Mouse (Mus musculus) hindlimb bud, embryonic 11.5 days (tissue): ENCODE data around the gene Ubap1l.

ENCODE experiments used
- DNase-seq: peaks from one replicate; pipeline ENCODE4 v3.0.0-alpha.2; 2012; ENCODE audit warnings: low read depth, low spot score; ENCODE audit errors: extremely low spot score

Gene Ubap1l

DNA sequence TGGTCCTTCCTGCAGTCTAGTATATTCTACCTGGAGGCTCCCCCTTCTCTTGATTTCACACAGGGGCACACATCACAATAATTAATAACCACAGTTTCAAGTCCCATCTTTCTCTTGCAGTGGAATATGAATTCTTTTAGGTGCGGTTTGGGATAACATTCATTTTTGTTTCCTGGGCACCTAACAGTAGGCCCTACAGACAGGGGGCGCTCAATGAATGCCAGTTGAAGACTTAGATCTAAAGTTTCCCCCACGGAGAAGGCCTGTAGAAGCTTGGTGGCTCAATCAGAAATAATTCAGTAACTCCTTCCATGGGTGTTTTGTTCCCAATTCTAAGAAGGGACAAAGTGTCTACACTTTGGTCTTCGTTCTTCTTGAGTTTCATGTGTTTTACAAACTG lies 11.6 kb downstream of the Ubap1l start:
- no peak for DNase-seq

DNA sequence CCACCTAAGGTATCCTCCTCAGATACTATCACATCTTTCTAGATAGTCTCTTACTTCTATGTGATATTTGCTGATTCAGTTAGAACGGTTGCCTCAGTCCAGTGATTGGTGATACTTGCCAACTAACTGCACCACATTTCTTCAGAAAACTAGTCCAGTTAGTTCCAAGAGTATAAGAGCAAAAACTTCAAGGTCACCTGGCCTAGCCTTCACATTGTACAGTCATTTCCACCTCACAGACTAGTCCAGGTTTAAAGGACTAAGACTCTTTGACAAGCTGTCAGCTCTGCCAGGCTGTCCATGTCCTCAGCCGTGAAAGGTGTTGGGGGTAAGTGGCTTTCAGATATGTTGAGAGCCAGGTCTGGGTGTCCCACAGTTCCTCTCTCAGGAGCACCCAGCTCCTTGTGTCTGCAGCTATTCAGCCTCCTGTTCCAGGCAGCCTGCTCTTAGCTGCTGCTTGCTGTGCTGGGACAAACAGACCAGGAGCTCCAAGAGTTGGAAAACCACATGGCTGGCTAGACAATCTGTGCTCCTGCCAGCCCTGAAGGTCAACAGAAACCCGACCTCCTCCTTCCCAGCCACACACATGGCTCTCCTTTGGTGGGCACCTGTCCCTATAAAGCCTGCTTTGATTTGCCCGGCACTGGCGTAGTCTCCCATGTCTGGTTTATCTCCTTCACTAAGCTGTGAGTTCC lies 13.8 kb downstream of the Ubap1l start:
- DNase-seq, result no peak

DNA sequence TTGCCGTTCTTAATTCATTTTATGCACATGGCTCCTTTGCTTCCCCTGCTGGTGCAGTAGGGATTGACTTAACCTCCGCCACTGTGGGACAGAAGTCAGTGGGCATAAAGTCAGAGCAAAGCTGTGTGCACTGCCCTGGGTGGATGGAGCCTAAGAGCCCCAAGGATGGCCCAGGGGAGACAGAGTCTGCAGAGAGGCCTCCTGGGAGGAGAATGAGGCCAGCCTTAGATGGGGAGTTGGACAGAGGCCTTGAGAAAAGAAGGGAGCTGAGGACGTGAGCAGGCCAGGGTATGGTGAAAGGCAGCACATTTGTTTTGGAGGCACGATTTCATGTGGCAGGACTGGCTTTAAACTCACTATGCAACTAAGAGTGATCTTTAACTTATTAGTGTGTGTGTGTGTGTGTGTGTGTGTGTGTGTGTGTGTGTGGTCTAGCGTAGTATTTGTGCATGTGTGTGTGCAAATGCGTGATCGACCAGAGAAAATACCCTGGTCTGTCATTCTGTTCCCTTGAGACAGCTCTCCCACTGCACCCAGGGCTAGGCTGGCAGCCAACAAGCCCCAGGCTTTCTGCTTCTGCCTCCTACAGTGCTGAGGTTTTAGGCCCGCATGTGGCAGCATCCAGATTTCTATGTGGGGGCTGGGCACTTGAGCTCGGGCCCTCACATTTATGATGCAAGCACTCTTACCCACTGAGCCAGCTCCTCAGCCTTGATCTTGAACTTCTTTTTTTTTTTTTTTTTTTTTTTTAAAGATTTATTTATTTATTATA lies 14.5 kb downstream of the Ubap1l start:
- no peak for DNase-seq

DNA sequence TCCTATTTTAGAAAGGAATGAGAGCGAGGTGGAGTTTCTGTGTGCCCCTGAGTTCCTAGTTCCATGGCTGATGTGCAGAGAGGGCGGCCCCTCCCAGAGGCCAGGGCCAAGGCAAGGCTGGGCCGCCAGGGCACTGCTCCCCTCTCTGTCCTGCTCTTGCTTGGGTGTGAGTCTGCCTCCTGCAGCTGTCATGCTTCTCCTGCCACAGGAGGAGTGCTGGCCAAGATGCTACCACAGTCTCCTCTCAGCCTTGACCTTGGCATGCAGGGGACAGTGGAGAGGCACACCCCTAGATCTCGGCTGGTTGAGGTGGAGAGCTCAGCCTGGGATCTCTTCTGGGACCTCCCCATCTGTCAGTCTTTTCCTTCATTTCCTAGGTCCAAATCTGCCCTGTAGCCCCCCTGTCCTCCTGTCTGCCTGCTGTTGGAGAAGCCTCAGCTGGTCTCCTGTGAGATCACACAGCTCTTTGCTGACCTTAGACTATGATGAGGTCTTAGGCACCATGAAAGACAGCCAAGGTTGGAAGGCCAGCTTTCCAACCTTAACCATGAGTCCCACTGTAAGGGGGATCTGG lies 20.3 kb downstream of the Ubap1l start:
- DNase-seq, result no peak

DNA sequence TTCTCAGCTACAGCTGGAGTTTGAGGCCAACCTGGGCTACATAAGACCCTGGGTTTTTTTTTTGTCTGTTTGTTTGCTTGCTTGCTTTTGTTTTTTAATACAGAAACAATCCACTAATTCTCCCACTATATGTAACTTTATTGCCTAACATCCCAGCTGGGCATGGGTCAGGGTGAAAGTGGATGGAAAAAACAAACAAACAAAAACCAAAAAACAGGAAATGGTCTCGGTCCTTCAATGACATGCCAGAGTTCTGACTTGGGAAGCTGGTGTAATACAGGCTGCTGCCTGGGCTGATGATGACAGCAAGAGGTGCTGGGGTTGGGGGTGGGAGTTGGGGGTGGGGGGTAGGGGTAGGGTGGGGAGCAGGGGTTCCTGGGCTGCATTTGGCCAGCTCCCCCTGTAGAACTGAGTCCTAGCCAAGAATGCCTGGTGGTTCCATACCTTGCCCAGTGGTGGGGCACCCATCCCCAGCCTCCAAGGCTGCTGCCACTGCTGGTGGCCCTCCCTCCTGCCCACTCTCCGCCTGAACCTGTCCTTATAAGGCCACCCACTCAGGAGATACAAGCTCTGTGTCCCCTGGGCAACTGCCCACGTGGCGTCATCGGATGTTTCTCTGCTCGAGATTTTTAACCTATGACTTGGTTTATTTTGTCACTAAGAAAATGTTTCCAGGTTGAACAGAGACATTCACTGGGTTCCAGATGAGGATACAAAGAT lies 21.4 kb downstream of the Ubap1l start:
- no peak for DNase-seq

DNA sequence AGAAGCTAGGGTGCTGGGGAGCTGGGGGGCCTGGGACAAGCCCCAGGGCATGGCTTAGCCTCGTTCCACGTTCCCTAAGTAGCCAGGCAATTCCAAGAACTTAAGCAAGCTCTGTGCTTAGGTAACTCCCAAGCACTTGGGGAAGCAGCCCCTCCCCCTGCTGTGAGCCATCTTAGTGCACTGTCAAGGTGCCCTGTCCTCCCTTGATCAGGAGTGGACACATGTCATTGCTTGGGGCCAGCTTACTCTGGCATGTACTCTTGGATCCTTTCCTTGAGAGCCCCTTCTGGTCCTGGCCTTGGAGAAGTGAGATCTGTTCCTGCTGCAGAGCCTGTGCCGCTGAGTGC lies 21.9 kb downstream of the Ubap1l start:
- no peak for DNase-seq

GRCm38 (mm10) chr9:65384276-65384675 lies 23.4 kb downstream of the Ubap1l start:
- DNase-seq, result no peak

- no peak for DNase-seq
Measured at GRCm38 (mm10) chr9:65386373-65387140, 25.7 kb downstream of the Ubap1l start.

GRCm38 (mm10) chr9:65390752-65391612 lies 30.1 kb downstream of the Ubap1l start:
- DNase-seq, result no peak

DNA sequence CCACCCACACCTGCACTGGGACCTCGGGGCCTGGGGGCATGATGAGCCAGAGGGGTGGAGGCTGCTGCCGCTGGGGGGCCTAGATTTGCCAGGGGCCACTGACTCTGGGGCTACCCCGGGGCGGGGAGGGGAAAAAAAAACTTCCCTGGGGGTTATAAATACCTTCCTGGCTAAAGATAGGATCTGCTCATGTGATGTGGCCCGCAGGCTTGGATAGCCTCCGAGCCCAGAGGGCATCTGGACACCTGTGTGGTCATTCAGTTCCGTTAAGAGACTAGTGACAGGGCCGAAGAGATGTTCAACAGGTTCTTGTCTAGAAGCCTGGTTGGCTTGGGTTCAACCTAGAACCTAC lies 30.7 kb downstream of the Ubap1l start, which contains the start of gene Kbtbd13:
Kbtbd13 (minus strand) TSS at position 40 of the 352 bp plus-strand sequence.
- no peak for DNase-seq

DNA sequence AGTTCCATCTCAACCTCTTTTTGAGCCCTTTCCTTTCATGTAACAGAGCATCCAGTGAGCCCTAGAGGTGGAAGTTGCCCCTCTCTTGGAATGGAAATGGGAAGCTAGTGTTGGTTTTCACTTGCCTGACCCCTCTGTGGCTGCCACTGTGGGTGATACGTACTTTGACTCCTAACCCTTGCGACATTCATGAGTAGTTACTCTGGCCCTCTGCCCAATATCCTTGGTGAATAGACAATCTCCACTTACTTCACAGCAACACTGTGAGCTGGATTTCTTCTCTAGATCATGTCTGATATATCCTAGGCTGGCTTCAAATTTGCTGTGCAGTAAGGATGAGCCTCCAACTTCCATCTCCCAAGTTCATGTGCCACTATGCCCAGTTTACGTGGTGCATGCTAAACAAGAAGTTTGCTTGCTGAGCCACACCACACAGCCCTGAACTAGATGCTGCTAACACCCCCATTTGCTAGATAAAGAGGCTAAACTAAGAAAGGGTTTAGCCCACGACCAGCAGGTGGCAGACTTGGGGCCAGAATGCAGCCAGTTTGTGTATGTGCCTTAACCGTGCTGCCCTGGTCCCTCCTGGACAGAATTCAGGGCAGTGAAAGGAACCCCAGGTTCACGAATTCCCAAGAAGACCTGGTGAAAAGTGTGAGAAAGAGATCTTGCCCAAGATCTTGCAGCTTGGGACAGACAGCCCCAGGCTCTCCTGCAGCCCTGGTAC lies 32.0 kb downstream of the Ubap1l start:
- peak; percentile 39 for DNase-seq

DNA sequence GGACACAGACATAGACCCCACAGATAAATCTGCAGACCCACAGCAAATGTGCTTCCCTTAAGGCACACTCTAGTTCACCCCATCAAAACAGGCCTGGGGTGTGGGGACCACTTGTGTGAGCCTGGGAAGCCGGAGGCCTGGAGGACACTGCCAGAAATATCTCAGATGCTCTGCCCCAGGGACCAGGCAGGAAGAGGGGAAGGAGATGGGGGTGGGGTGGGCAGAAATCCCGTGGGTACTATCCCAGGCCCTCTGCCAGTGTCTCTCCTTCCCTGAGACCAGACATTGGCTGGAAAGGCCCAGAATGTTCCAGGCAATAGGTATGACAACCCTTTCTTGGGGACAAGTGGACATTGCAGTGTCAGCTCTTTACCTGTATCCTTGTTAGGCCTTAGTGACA lies 32.8 kb downstream of the Ubap1l start:
- no peak for DNase-seq

GRCm38 (mm10) chr9:65394360-65394759 lies 33.5 kb downstream of the Ubap1l start:
- no peak for DNase-seq

DNA sequence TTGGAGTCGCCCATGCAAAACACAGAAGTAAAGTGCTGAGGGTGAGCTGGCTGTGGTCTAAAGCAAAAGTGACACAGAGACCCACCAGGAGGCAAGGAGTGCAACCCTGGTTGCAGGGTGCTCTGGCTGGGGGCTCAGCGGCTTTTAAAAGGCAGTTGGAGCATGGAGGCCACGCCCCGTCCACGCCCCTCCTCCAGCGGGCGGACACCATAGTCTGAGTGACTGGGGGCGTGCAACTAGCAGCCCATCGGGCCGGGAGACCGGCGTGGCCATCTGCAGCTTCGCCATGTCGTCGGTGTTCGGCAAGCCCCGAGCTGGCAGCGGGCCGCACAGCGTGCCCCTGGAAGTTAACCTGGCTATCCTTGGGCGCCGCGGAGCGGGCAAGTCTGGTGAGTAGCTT lies 37.4 kb downstream of the Ubap1l start, which contains the start of gene Rasl12:
Rasl12 (plus strand) TSS at position 228 of the 400 bp plus-strand sequence.
- DNase-seq, result no peak

- no peak for DNase-seq
Measured at GRCm38 (mm10) chr9:65399934-65400333, 39.1 kb downstream of the Ubap1l start.

- DNase-seq, result no peak
Measured at GRCm38 (mm10) chr9:65404331-65405183, 43.7 kb downstream of the Ubap1l start.

DNA sequence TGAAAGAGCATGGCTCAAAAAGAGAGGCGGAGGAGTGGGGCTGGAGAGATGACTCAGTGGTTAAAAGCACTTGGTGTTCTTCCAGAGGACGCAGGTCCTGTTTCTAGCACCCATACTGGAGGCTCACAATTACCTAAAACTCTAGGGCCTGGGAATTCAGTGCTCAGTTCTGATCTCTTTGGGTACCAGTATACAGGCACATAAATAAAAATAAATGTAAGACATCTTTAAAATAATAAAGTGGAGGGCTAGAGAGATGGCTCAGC lies 44.3 kb downstream of the Ubap1l start:
- no peak for DNase-seq

DNA sequence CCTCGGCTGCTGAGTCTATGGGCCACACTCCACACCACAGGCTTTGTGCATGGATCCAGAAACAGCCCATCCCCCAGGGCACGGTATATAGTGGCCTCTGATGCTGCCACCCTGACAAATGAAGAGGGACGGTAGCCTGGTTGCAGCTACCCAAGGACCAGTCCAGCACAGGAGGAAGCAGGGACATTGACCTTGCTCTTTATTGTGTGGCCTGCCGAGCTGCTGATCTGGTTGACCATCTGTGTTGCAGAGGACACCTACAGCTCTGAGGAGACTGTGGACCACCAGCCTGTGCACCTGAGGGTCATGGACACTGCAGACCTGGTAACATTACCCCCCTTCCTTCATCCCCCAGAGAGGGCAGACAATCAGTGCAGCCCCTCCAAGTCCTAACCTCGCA lies 46.5 kb downstream of the Ubap1l start:
- DNase-seq, result no peak

DNA sequence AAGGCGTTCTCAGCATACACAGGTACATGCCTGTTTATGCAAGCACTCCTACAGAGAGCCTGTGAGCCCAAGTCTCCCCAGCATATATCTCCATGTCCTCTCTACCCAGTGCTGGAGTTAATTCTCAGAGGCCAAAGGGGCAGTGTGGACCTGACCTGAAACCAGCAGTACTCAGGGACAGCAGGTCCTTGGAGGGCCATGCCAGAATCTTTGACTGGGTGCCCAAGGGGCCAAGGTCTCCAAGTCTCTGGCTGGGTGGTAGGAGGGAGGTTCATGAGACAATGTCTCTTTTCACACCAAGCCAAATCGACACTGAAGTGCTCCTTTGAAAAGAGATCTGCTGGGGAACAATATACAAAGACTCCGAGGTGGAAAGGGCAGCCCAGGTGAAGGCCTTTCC lies 47.0 kb downstream of the Ubap1l start:
- DNase-seq, result no peak
